Mouse (Mus musculus): Measurements from ENCODE around the gene Calhm4. TPM values are rescaled to one million over a fixed set of nuclear protein-coding genes. Genes with fewer than 3 reads are reported as not detected.

Gene Calhm4
- total RNA-seq, 2 experiments from 2014 or later, result not detected

Other genes starting within 250 kb of the Calhm4 start
- gene Sult3a1, start 186.6 kb downstream of the Calhm4 start, total RNA-seq (2021), result not detected
- gene Rsph4a, start 139.2 kb downstream of the Calhm4 start, total RNA-seq (2021), result not detected
- gene Zup1, start 93.0 kb downstream of the Calhm4 start, total RNA-seq (2021), result 1 to 10 TPM; 5.4 to 6.7 TPM
- gene Rwdd1, start 24.7 kb downstream of the Calhm4 start, total RNA-seq (2021), result 100 to 1,000 TPM; 123 to 143 TPM
- not detected for gene Trappc3l, start 6.7 kb downstream of the Calhm4 start, total RNA-seq (2021)
- under 1 TPM; 0.40 to 0.41 TPM for gene Calhm5, start 52.2 kb upstream of the Calhm4 start, total RNA-seq (2021)
- under 1 TPM in 1 of 2 experiments, not detected in 1; 0.24 TPM for gene Calhm6, start 83.7 kb upstream of the Calhm4 start, total RNA-seq (2021)
- gene Dse, start 163.4 kb upstream of the Calhm4 start, total RNA-seq (2021), result 1 to 10 TPM; 5.2 to 5.4 TPM
- 10 to 100 TPM; 45.0 to 47.0 TPM for gene Tspyl1, start 237.9 kb upstream of the Calhm4 start, total RNA-seq (2021)